Mouse (Mus musculus): ENCODE results near the gene Mrpl51. TPM values are rescaled to one million over a fixed set of nuclear protein-coding genes. Genes with fewer than 3 reads are reported as not detected.

Gene Mrpl51
- polyA plus RNA-seq, 1 experiment from 2014 or later, result 211 TPM

DNA sequence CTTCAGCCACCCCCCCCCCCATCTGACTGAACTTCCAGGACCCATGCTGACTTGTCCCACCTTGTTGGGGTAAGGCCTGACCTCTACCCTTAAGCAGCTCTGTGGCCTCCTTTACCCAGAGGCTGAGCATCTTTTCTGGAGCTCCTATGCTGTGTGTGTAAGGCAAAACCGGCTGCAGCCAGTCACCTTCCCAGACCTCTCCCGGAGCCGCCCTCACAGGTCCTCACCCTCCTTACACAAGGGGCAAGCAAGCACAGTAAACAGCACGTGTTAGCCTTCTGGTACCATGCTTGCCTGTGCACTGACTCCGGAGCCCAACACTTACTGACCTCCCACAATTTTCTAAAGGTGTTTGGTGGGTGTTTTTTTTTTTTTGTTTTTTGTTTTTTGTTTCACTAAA is 16.1 kb upstream of the Mrpl51 start:
- WGBS, result 84% methylated on average over 5 of the region's 5 CpGs
- no peak overlapping the region for H3K4me2 ChIP-seq (replicated peaks; ENCODE audit: low read depth)
- no peak overlapping the region for H3K27ac ChIP-seq (replicated peaks)
- H3K4me1 ChIP-seq (replicated peaks; ENCODE audit: control insufficient read depth, insufficient read depth), result no peaks in the 10 kb centered on the region
- H3K9me3 ChIP-seq (ENCODE audit: control insufficient read depth, low read length), result no peaks in the 10 kb centered on the region
- ATAC-seq (ENCODE audit: low FRiP score, low TSS enrichment) (no peak), DNase-seq (ENCODE audit: low spot score) (no peak)
- H3K9ac ChIP-seq (ENCODE audit: low read length), result no peak overlapping the region
- no peak overlapping the region for H3K4me3 ChIP-seq (ENCODE audit: low read depth, low read length)
- peaks cover 37% of the 10 kb centered on the region for H3K36me3 ChIP-seq (ENCODE audit: control insufficient read depth, insufficient read depth, low read length)
- no peaks in the 10 kb centered on the region for H3K27me3 ChIP-seq (ENCODE audit: control insufficient read depth, insufficient read depth, low read length)
- TF ChIP-seq EP300 (optimal IDR thresholded peaks at IDR 0.05) (no peak), CTCF (IDR thresholded peaks at IDR 0.05; ENCODE audit: low read depth) (no peak)

DNA sequence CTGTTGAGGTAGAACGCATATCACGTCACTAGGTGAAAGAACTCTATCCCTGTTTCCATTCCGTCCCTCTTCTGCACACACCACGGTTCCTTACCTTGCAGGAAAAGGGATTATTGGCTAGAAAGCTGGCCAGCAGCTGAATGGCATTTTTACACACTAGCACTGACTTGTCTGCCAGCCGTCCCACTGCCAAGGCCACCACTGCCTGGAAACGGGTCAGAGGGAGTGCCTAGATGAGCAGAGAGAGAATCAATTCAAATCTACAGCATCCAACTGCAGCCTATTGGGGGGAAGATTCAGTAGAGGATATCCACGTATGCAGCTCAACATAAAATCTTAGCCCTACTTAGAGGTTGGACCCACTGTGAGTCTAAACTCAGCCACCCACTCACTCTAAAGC is 12.0 kb upstream of the Mrpl51 start:
- Histone ChIP-seq H3K4me3 (ENCODE audit: low read depth, low read length) (no peak overlapping the region), H3K4me1 (replicated peaks; ENCODE audit: control insufficient read depth, insufficient read depth) (no peaks in the 10 kb centered on the region), H3K4me2 (replicated peaks; ENCODE audit: low read depth) (no peak overlapping the region), H3K9ac (ENCODE audit: low read length) (no peak overlapping the region), H3K9me3 (ENCODE audit: control insufficient read depth, low read length) (no peaks in the 10 kb centered on the region), H3K27me3 (ENCODE audit: control insufficient read depth, insufficient read depth, low read length) (no peaks in the 10 kb centered on the region), H3K36me3 (ENCODE audit: control insufficient read depth, insufficient read depth, low read length) (peaks cover 38% of the 10 kb centered on the region), H3K27ac (replicated peaks) (no peak overlapping the region)
- WGBS, result 86% methylated on average over 7 of the region's 7 CpGs
- DNase-seq (ENCODE audit: low spot score), result no peak
- ATAC-seq (ENCODE audit: low FRiP score, low TSS enrichment), result no peak
- TF ChIP-seq EP300 (optimal IDR thresholded peaks at IDR 0.05) (no peak), CTCF (IDR thresholded peaks at IDR 0.05; ENCODE audit: low read depth) (no peak)

DNA sequence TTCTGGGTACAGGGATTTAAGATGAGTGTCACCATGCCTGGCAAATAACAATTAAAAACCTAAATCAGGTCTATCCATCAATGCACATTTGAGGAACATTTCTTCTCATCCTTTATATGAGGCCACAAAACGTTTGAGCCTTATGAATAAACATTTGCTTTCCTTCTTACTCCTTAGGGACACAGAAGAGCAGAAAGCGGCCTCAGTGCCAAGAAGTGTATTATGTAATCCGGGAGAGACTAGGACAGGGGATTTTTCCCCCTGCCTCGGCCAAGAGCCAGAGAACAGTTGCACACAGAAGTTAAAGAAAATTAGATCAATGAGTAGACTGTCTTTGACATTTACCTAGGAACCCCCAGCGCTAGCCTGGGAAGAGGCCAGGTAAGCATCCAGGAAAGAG is 9.5 kb upstream of the Mrpl51 start:
- 68% methylated on average over 5 of the region's 5 CpGs for WGBS

DNA sequence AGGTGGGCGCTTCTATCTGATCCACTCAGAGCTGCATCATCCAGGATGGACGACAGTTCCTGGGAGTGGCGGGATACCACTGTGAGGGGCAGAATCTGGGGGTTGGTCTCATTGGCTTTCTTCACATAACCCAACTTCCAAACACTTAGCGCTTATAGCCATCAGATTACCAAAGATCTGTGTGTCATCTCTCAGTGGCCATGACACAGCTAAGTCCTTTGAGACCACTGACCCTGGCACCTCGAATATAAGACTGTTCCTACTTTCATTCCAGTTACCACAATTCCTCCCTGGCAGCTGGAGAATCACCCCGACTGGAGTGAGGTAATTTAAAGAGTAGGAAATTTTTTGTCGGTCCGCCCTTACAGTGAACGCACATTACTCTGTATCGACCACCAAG is 5.4 kb upstream of the Mrpl51 start:
- no peak for ATAC-seq (ENCODE audit: low FRiP score, low TSS enrichment)
- Histone ChIP-seq H3K4me1 (replicated peaks; ENCODE audit: control insufficient read depth, insufficient read depth) (no peaks in the 10 kb centered on the region), H3K27ac (replicated peaks) (no peak overlapping the region), H3K4me2 (replicated peaks; ENCODE audit: low read depth) (no peak overlapping the region), H3K9me3 (ENCODE audit: control insufficient read depth, low read length) (no peaks in the 10 kb centered on the region), H3K36me3 (ENCODE audit: control insufficient read depth, insufficient read depth, low read length) (peaks cover 24% of the 10 kb centered on the region), H3K9ac (ENCODE audit: low read length) (no peak overlapping the region), H3K27me3 (ENCODE audit: control insufficient read depth, insufficient read depth, low read length) (no peaks in the 10 kb centered on the region), H3K4me3 (ENCODE audit: low read depth, low read length) (no peak overlapping the region)
- WGBS, result 93% methylated on average over 10 of the region's 10 CpGs
- no peak for DNase-seq (ENCODE audit: low spot score)
- TF ChIP-seq CTCF (IDR thresholded peaks at IDR 0.05; ENCODE audit: low read depth) (no peak), EP300 (optimal IDR thresholded peaks at IDR 0.05) (no peak)

More for the DNA sequence above, 9.5 kb upstream of the Mrpl51 start:
- H3K4me3 ChIP-seq (ENCODE audit: low read depth, low read length), result no peak overlapping the region
- no peak overlapping the region for H3K4me2 ChIP-seq (replicated peaks; ENCODE audit: low read depth)
- no peak for ATAC-seq (ENCODE audit: low FRiP score, low TSS enrichment)
- DNase-seq (ENCODE audit: low spot score), result no peak
- no peak overlapping the region for H3K9ac ChIP-seq (ENCODE audit: low read length)
- H3K9me3 ChIP-seq (ENCODE audit: control insufficient read depth, low read length), result no peaks in the 10 kb centered on the region
- no peaks in the 10 kb centered on the region for H3K4me1 ChIP-seq (replicated peaks; ENCODE audit: control insufficient read depth, insufficient read depth)
- no peak overlapping the region for H3K27ac ChIP-seq (replicated peaks)
- no peaks in the 10 kb centered on the region for H3K27me3 ChIP-seq (ENCODE audit: control insufficient read depth, insufficient read depth, low read length)
- no peak for TF ChIP-seq CTCF (IDR thresholded peaks at IDR 0.05; ENCODE audit: low read depth)
- no peak for TF ChIP-seq EP300 (optimal IDR thresholded peaks at IDR 0.05)
- H3K36me3 ChIP-seq (ENCODE audit: control insufficient read depth, insufficient read depth, low read length), result peaks cover 39% of the 10 kb centered on the region

DNA sequence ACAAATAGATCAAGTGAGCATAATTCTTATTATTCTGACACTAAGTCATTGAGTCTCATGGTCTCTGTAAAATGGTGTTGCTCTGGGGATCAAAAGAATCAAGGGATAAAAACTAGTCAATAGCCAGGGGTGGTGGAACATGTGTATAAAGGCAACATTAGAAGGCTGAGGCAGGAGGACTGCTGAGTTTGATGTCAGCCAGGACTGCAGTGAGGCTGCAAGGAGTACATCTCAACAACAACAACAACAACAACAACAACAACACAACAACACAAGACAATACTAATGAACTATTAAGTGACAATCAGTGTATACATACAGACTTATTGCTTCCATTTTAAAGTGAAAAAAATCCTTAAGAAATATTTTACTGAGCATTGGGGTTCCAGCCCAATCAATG is 785 bp upstream of the Mrpl51 start:
- Histone ChIP-seq H3K9me3 (ENCODE audit: control insufficient read depth, low read length) (no peaks in the 10 kb centered on the region), H3K4me3 (ENCODE audit: low read depth, low read length) (peak overlapping the region; percentile 65), H3K9ac (ENCODE audit: low read length) (peak overlapping the region; percentile 55), H3K36me3 (ENCODE audit: control insufficient read depth, insufficient read depth, low read length) (peaks cover 6% of the 10 kb centered on the region; the same call in 1 of the 2 replicates), H3K4me2 (replicated peaks; ENCODE audit: low read depth) (peak overlapping the region; percentile 61), H3K27me3 (ENCODE audit: control insufficient read depth, insufficient read depth, low read length) (no peaks in the 10 kb centered on the region), H3K4me1 (replicated peaks; ENCODE audit: control insufficient read depth, insufficient read depth) (0 out of 2 replicates have a peak, but pooled peaks cover 3% of the 10 kb centered on the region), H3K27ac (replicated peaks) (peak overlapping the region; percentile 74)
- ATAC-seq (ENCODE audit: low FRiP score, low TSS enrichment), result no peak
- TF ChIP-seq CTCF (IDR thresholded peaks at IDR 0.05; ENCODE audit: low read depth) (no peak), EP300 (optimal IDR thresholded peaks at IDR 0.05) (no peak)
- DNase-seq (ENCODE audit: low spot score), result no peak

DNA sequence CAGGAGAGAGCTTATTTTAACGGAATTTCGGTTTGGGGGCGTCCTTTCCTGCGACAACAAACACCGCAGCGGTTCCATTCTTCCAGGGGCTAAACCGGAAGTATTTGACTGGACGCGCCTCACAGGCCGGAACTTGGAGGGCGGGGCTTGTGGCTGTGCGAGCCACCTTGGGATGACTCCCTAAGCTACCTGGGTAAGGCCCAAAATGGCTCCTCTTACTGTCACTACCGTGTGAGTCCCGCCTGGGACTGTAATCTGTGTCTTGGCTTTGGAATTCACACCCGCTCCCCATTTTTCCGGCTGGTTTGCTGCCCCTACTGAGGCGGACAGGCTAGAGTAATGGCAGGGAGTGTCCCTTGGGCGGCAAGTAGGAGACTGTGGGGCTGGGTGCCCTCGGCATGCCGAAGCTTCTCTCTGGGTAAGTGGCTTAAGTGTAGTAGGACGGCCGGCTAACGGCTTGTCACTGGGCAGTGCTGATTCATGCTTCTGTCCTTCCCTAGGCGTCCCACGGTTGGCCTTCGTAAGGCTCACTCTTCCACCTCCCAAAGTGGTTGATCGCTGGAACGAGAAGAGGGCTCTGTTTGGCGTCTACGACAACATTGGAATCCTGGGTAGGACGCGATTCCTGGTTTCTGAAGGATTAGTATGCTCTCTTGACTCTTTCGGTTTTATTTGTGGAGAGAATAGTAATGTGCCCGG is 564 bp downstream of the Mrpl51 start:
- peak; percentile 94 for DNase-seq (ENCODE audit: low spot score)
- Histone ChIP-seq H3K27me3 (ENCODE audit: control insufficient read depth, insufficient read depth, low read length) (no peaks in the 10 kb centered on the region), H3K27ac (replicated peaks) (peak overlapping the region; percentile 97), H3K9ac (ENCODE audit: low read length) (peak overlapping the region; percentile 73), H3K4me3 (ENCODE audit: low read depth, low read length) (peak overlapping the region; percentile 65), H3K36me3 (ENCODE audit: control insufficient read depth, insufficient read depth, low read length) (0 out of 2 replicates have a peak, but pooled peaks cover 3% of the 10 kb centered on the region), H3K9me3 (ENCODE audit: control insufficient read depth, low read length) (no peaks in the 10 kb centered on the region), H3K4me2 (replicated peaks; ENCODE audit: low read depth) (peak overlapping the region; percentile 77), H3K4me1 (replicated peaks; ENCODE audit: control insufficient read depth, insufficient read depth) (0 out of 2 replicates have a peak, but pooled peaks cover 3% of the 10 kb centered on the region)
- TF ChIP-seq CTCF (IDR thresholded peaks at IDR 0.05; ENCODE audit: low read depth) (no peak), EP300 (optimal IDR thresholded peaks at IDR 0.05) (no peak)
- WGBS, result under 1% methylated on average over 34 of the region's 34 CpGs
- peak; percentile 95 for ATAC-seq (ENCODE audit: low FRiP score, low TSS enrichment)

Measured in stomach, postnatal 0 days (tissue).